Mouse (Mus musculus) forebrain, embryonic 14.5 days (tissue): ENCODE results near the gene Acp5. TPM values are rescaled to one million over a fixed set of nuclear protein-coding genes. Genes with fewer than 3 reads are reported as not detected.

Experiments
- ATAC-seq: fragments of 200-750 bp; cut with Nextera tagmentation; 2 replicates; pipeline ENCODE4 v1.8.0; 2017; ENCODE audit warnings: mild to moderate bottlenecking, moderate library complexity
- DNase-seq: peaks from one replicate; pipeline ENCODE4 v3.0.0-alpha.2; 2015; ENCODE audit warnings: low spot score
- H3K27ac ChIP-seq: fragments of 300-500 bp; sonication (generic); 2 replicates; pipeline ENCODE4 v1.5.1; 2014; ENCODE audit warnings: low read depth, mild to moderate bottlenecking, control low read depth, low read length, moderate library complexity
- H3K27me3 ChIP-seq: fragments of 300-500 bp; sonication (generic); replicated peaks from 2 replicates; pipeline ENCODE4 v1.6.1; 2014; ENCODE audit warnings: low read length, control low read depth, mixed read lengths; ENCODE audit not compliant: control insufficient read depth, insufficient read depth
- H3K36me3 ChIP-seq: fragments of 300-500 bp; sonication (generic); 2 replicates; pipeline ENCODE4 v1.6.1; 2014; ENCODE audit warnings: low read length, control low read depth; ENCODE audit not compliant: control insufficient read depth, insufficient read depth
- H3K4me1 ChIP-seq: fragments of 300-500 bp; sonication (generic); 2 replicates; pipeline ENCODE4 v1.6.1; 2014; ENCODE audit warnings: antibody characterized with exemption, low read length, control low read depth; ENCODE audit not compliant: control insufficient read depth, insufficient read depth
- H3K4me2 ChIP-seq: fragments of 300-500 bp; sonication (generic); 2 replicates; pipeline ENCODE4 v1.6.1; 2014; ENCODE audit warnings: mild to moderate bottlenecking, control low read depth, low read length
- H3K4me3 ChIP-seq: fragments of 300-500 bp; sonication (generic); 2 replicates; pipeline ENCODE4 v1.5.1; 2014; ENCODE audit warnings: low read depth, low read length, control low read depth
- H3K9ac ChIP-seq: fragments of 300-500 bp; sonication (generic); 2 replicates; pipeline ENCODE4 v1.6.1; 2014; ENCODE audit warnings: mild to moderate bottlenecking, low read length, control low read depth, moderate library complexity
- H3K9me3 ChIP-seq: fragments of 300-500 bp; sonication (generic); replicated peaks from 2 replicates; pipeline ENCODE4 v1.6.1; 2016; ENCODE audit warnings: low read length, control low read depth, mixed read lengths; ENCODE audit not compliant: control insufficient read depth
- WGBS: fragments of 180-500 bp; shearing (Covaris S2); extraction: QIAGEN DNeasy Blood & Tissue Kit; methylation state at CpG from one replicate; pipeline ENCODE4 v1.1.7; 2014; 5-methylcytosine and 5-hydroxymethylcytosine counted together
- polyA plus RNA-seq: library from polyadenylated mRNA; unstranded; fragments of >200 nt; fragmentation: Nextera tagmentation; extraction: Ambion mirVana; gene quantifications from 2 replicates; pipeline ENCODE4 v1.2.1, GENCODE M21; 2014

The Acp5 gene
- polyA plus RNA-seq, 1 experiment from 2014 or later: 0.38 TPM

DNA sequence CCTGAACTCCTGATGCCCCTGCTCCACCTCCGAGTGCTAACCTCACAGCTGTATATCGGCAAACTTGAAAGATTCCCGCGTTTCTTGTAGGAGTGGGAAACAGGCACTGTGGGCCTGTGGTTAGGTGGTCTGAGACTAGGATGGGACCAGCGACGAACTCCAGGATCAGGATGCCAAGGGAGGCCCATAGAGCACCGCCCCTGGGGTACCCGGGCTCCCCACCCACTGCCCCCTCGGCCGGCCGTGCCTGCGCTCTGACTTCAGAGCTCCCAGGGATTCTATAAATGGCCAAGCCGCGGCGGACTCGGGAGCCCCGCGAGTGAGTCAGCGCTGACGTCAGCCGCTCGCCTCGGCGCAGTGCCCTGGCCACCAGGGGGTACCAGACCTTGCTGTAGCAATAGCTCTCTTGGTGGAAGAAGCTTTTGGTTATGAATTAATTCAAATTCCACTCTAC, 39.6 kb downstream of the Acp5 start:
- no peak overlapping the region for H3K27ac ChIP-seq
- ATAC-seq (peak; percentile 68), DNase-seq (peak; percentile 72)
- H3K27me3 ChIP-seq: peaks cover 15% of the 10 kb centered on the region
- H3K4me3 ChIP-seq: peak overlapping the region; percentile 28
- H3K4me1 ChIP-seq: peaks cover 5% of the 10 kb centered on the region; the same call in 1 of the 2 replicates
- H3K9ac ChIP-seq: peak overlapping the region; percentile 61
- H3K4me2 ChIP-seq: peak overlapping the region; percentile 60
- WGBS: 2% methylated on average over 24 of the region's 24 CpGs
- no peaks in the 10 kb centered on the region for H3K9me3 ChIP-seq
- no peaks in the 10 kb centered on the region for H3K36me3 ChIP-seq

DNA sequence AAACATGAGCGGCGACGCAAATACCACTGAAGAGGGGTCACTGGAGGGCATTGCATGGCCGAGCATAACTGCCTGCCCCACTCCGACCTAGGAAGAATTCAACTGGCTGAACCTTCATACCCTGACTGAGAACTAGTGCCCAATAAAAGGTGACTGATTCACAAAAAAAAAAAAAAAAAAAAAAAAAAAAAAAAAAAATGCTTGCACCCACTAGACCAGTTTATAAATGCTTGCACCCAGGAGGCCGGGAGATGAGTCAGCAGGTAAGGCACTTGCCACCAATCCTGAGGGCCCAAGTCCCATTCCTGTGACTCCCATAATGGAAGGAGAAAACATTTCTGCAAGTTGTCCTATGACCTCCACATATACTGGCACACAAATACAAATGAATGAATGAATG, 42.8 kb downstream of the Acp5 start:
- Histone ChIP-seq H3K27me3 (no peaks in the 10 kb centered on the region), H3K27ac (no peak overlapping the region), H3K4me2 (no peak overlapping the region), H3K4me1 (peaks cover 5% of the 10 kb centered on the region; the same call in 1 of the 2 replicates), H3K9me3 (no peaks in the 10 kb centered on the region), H3K36me3 (no peaks in the 10 kb centered on the region), H3K9ac (no peak overlapping the region), H3K4me3 (no peak overlapping the region)
- WGBS: 89% methylated on average over 6 of the region's 6 CpGs
- ATAC-seq (no peak), DNase-seq (no peak)

DNA sequence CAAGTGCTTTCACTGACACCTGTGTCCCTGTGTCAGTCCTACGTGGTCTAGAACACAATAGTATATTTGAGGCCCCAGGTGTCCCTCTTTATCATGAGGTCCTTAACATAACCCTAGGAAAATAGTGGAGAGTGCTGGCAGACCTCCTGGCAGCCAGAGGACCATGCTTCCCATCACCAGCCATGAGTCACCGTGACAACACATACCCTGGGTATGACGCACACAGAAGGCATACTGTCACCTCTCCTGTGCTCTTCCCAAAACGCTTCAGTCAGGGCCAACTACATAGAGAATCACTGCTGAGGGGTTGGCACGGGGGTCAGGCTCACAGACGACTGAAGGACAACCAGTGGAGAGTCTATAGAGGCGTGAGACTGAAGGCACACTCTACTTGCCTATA, 45.5 kb downstream of the Acp5 start:
- no peak overlapping the region for H3K9ac ChIP-seq
- WGBS: 88% methylated on average over 7 of the region's 7 CpGs
- H3K9me3 ChIP-seq: no peaks in the 10 kb centered on the region
- H3K4me2 ChIP-seq: no peak overlapping the region
- no peak overlapping the region for H3K27ac ChIP-seq
- no peaks in the 10 kb centered on the region for H3K36me3 ChIP-seq
- no peak overlapping the region for H3K4me3 ChIP-seq
- no peaks in the 10 kb centered on the region for H3K27me3 ChIP-seq
- no peak for DNase-seq
- no peaks in the 10 kb centered on the region; the same call in 1 of the 2 replicates for H3K4me1 ChIP-seq
- ATAC-seq: no peak

DNA sequence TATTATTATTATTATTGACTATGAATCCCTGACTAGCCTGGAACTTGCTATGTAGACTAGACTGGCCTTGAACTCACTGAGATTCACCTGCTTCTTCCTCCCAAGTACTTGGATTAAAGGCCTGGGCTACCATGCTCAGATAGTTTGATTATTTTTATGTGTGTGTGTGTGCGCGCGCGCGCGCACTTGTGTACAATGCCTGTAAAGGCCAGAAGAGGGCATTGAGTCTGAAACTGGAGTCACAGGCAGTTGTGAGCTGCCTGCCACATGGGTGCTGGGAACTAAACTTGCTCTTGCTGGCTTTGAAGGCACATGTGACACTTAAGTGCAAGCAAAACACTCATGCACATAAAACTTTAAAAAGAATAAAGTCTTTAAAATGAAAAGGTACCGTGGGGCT, 46.2 kb downstream of the Acp5 start:
- Histone ChIP-seq H3K9me3 (no peaks in the 10 kb centered on the region), H3K4me2 (no peak overlapping the region), H3K4me3 (no peak overlapping the region), H3K27me3 (no peaks in the 10 kb centered on the region), H3K4me1 (no peaks in the 10 kb centered on the region; the same call in 1 of the 2 replicates), H3K27ac (no peak overlapping the region), H3K36me3 (no peaks in the 10 kb centered on the region), H3K9ac (no peak overlapping the region)
- 98% methylated on average over 7 of the region's 7 CpGs for WGBS
- ATAC-seq (no peak), DNase-seq (no peak)

DNA sequence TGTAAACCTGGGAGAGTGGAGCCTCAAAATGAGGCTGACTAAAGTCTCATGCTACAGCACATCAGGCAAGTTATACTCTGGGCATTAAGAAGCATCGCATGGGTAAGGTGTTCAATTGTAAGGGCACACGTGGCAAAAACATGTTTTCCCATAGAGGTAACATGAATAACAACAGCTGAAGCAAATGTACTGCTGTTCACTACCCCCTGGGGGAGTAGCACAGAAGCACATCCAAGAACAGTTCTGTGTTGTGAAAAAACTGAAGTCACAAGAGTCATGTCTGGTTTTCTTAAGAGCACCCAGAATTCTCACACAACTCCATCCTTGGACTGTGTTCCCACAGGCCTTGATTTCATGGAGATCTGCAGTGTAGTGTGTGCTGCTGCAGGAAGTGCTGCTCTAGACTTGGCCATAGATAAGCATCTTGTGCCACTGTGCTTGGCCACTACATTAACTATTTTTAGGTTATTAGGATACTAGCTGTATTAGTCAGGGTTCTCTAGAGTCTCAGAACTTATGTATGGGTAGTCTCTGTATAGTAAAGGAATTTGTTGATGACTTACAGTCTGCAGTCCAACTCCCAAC, 48.4 kb downstream of the Acp5 start:
- no peak overlapping the region for H3K9ac ChIP-seq
- no peak overlapping the region for H3K27ac ChIP-seq
- ATAC-seq: no peak
- no peak overlapping the region for H3K4me2 ChIP-seq
- no peaks in the 10 kb centered on the region; the same call in 1 of the 2 replicates for H3K4me1 ChIP-seq
- H3K9me3 ChIP-seq: no peaks in the 10 kb centered on the region
- 75% methylated on average over 2 of the region's 2 CpGs for WGBS
- DNase-seq: no peak
- H3K36me3 ChIP-seq: no peaks in the 10 kb centered on the region
- no peak overlapping the region for H3K4me3 ChIP-seq
- H3K27me3 ChIP-seq: no peaks in the 10 kb centered on the region

DNA sequence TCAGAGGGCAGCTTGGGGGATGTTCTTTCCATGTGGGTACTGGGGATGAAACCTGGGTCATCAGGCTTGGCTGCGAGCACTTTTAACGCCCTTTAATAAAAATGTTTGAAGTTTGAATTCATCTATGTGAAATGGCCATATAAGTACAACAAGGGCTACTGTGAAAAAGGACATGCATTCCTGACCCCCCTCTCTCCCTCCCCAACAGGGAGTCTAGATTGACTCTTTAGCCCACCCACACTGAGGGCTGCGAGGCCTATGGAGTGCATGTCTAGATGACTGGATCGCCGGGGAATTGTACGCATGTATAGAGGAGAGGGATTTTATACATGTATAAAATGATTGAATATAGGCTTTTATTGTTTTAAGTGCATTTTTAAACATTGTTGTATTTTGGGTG, 49.5 kb downstream of the Acp5 start:
- 82% methylated on average over 6 of the region's 6 CpGs for WGBS
- Histone ChIP-seq H3K4me3 (peak overlapping the region; percentile 78), H3K4me2 (peak overlapping the region; percentile 67), H3K9me3 (no peaks in the 10 kb centered on the region), H3K27ac (no peak overlapping the region; the same call in 1 of the 2 replicates), H3K36me3 (0 out of 2 replicates have a peak, but pooled peaks cover 2% of the 10 kb centered on the region), H3K4me1 (no peaks in the 10 kb centered on the region; the same call in 1 of the 2 replicates), H3K27me3 (no peaks in the 10 kb centered on the region), H3K9ac (peak overlapping the region; percentile 79)
- ATAC-seq (no peak), DNase-seq (no peak)

DNA sequence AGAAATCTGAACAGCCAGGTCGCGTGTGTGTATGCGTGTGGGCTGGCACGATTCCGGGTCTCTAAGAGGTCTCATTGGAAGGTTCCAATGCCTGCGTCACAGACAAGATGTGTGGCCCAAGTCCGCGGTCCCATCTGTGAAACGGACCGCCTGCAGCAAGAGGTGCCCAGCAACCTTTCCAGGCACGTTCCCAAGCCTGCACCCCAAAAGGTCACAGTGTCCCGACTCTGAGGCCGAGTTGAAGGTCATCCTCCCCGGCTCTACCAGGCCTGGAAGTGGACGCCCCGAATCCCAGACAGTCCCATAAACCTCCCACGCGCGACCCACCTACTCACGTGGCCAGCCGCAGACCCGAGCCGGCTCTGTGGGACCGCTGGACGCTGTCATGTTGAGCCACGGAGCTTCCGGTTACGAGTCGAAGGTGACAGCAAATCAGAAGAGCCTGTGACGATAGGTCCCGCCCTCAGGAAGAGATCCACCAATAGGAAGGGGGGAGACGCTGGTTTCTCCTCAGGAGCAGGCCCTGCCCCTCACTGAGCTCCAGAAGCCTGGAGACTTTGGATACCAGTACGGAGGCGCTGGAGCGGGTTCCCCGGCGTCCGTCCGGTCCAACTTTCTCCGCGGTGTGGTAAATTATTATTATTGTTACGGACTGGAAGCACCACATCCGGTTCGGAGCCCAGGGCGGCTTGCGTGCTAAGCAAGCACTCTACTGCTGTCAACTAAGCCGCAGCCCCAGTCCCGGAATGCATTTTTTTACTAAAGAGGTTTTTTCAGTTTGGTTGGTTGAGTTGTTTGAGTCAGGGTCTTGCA, 50.3 kb downstream of the Acp5 start, which contains the start of gene Ecsit:
Gene Ecsit (minus strand): TSS at position 417 of the 813 bp plus-strand sequence.
- Histone ChIP-seq H3K27ac (peak within 1 kb of the TSS; percentile 21; the same call in 1 of the 2 replicates), H3K9me3 (no peaks in the 10 kb centered on the region)

DNA sequence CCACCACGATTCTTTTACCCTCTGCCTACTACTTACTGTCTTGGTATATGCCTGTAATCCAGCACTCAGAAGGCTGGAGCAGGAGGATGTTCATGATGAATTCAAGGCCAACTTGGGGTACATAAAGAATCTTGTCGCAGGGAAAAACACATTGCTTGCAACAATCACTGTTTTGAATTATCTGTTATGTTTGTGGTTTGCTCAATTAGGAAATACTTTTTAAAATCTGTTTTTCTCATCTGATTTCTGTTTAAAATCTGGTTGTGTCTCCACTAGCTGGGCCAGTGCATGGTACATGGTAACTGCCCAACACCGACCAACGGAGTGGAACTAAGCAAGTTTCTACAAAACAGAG, 50.9 kb downstream of the Acp5 start:
- DNase-seq: no peak
- no peak for ATAC-seq
- no peaks in the 10 kb centered on the region for H3K9me3 ChIP-seq
- H3K27ac ChIP-seq: no peak overlapping the region
- H3K36me3 ChIP-seq: 0 out of 2 replicates have a peak, but pooled peaks cover 11% of the 10 kb centered on the region
- 29% methylated on average over 4 of the region's 4 CpGs for WGBS
- no peaks in the 10 kb centered on the region; the same call in 1 of the 2 replicates for H3K4me1 ChIP-seq
- H3K27me3 ChIP-seq: no peaks in the 10 kb centered on the region
- peak overlapping the region; percentile 79 for H3K9ac ChIP-seq
- peak overlapping the region; percentile 67 for H3K4me2 ChIP-seq
- H3K4me3 ChIP-seq: peak overlapping the region; percentile 78

More for the DNA sequence above, 50.3 kb downstream of the Acp5 start, which contains the start of gene Ecsit:
- H3K36me3 ChIP-seq: 0 out of 2 replicates have a peak, but pooled peaks cover 6% of the 10 kb centered on the region
- no peaks in the 10 kb centered on the region for H3K27me3 ChIP-seq
- WGBS: under 1% methylated on average over 48 of the region's 48 CpGs
- no peaks in the 10 kb centered on the region; the same call in 1 of the 2 replicates for H3K4me1 ChIP-seq
- H3K4me2 ChIP-seq: peak within 1 kb of the TSS; percentile 67
- DNase-seq (peak; percentile 98), ATAC-seq (peak; percentile 100)
- H3K9ac ChIP-seq: peak within 1 kb of the TSS; percentile 79
- peak within 1 kb of the TSS; percentile 78 for H3K4me3 ChIP-seq
